Mouse (Mus musculus) liver, postnatal 0 days (tissue): ENCODE measurements around the gene Exosc8.

Experiments
- CTCF ChIP-seq: sonication (generic); IDR thresholded peaks from 2 replicates; pipeline ENCODE4 v1.5.1; 2016; ENCODE audit warnings: antibody characterized with exemption, low read depth
- EP300 ChIP-seq: IDR thresholded peaks from 2 replicates; pipeline ENCODE4 v1.6.1; 2016; ENCODE audit warnings: antibody characterized with exemption, low read depth, mild to moderate bottlenecking

GRCm38 (mm10) chr3:54761258-54761657 lies 26.1 kb upstream of the Exosc8 start:
- no peak for TF ChIP-seq CTCF
- no peak for TF ChIP-seq EP300
